Mouse (Mus musculus) stomach, embryonic 14.5 days (tissue): Measurements from ENCODE around the gene Psg16. TPM values are rescaled to one million over a fixed set of nuclear protein-coding genes. Genes with fewer than 3 reads are reported as not detected.

ENCODE experiments used
- ATAC-seq: fragments of 200-750 bp; cut with Nextera tagmentation; 2 replicates; pipeline ENCODE4 v1.8.0; 2017; ENCODE audit warnings: low read depth, moderate TSS enrichment; ENCODE audit not compliant: insufficient number of reproducible peaks, insufficient read depth, low FRiP score
- H3K27ac ChIP-seq: fragments of 300-500 bp; sonication (generic); 2 replicates; pipeline ENCODE4 v1.5.1; 2014; ENCODE audit warnings: mild to moderate bottlenecking, low read length, moderate library complexity, mixed read lengths
- H3K27me3 ChIP-seq: fragments of 300-500 bp; sonication (generic); 2 replicates; pipeline ENCODE4 v1.6.1; 2014; ENCODE audit warnings: low read length, control low read depth, mixed read lengths; ENCODE audit not compliant: control insufficient read depth, insufficient read depth
- H3K36me3 ChIP-seq: fragments of 300-500 bp; sonication (generic); 2 replicates; pipeline ENCODE4 v1.6.1; 2014; ENCODE audit warnings: mild to moderate bottlenecking, control low read depth, low read length, moderate library complexity, mixed read lengths; ENCODE audit not compliant: control insufficient read depth, insufficient read depth
- H3K4me1 ChIP-seq: fragments of 300-500 bp; sonication (generic); 2 replicates; pipeline ENCODE4 v1.6.1; 2014; ENCODE audit warnings: low read length, control low read depth, mixed read lengths; ENCODE audit not compliant: control insufficient read depth, insufficient read depth
- H3K4me2 ChIP-seq: fragments of 300-500 bp; sonication (generic); replicated peaks from 2 replicates; pipeline ENCODE4 v1.6.1; 2014; ENCODE audit warnings: low read depth, low read length, control low read depth
- H3K4me3 ChIP-seq: fragments of 300-500 bp; sonication (generic); 2 replicates; pipeline ENCODE4 v1.5.1; 2014; ENCODE audit warnings: low read depth, low read length, control low read depth
- H3K9ac ChIP-seq: fragments of 300-500 bp; sonication (generic); replicated peaks from 2 replicates; pipeline ENCODE4 v1.6.1; 2014; ENCODE audit warnings: low read depth, mild to moderate bottlenecking, control low read depth, low read length, moderate library complexity, mixed read lengths
- H3K9me3 ChIP-seq: fragments of 300-500 bp; sonication (generic); 2 replicates; pipeline ENCODE4 v1.6.1; 2016; ENCODE audit warnings: low read depth, low read length, control low read depth; ENCODE audit not compliant: control insufficient read depth
- WGBS: fragments of 180-500 bp; shearing (Covaris S2); extraction: QIAGEN DNeasy Blood & Tissue Kit; methylation state at CpG from one replicate; pipeline ENCODE4 v1.1.7; 2014; 5-methylcytosine and 5-hydroxymethylcytosine counted together
- polyA plus RNA-seq: library from polyadenylated mRNA; unstranded; fragments of >200 nt; fragmentation: Nextera tagmentation; extraction: Ambion mirVana; gene quantifications from 2 replicates; pipeline ENCODE4 v1.2.1, GENCODE M21; 2014

The Psg16 gene
- polyA plus RNA-seq, 1 experiment from 2014 or later = 0.10 TPM

DNA sequence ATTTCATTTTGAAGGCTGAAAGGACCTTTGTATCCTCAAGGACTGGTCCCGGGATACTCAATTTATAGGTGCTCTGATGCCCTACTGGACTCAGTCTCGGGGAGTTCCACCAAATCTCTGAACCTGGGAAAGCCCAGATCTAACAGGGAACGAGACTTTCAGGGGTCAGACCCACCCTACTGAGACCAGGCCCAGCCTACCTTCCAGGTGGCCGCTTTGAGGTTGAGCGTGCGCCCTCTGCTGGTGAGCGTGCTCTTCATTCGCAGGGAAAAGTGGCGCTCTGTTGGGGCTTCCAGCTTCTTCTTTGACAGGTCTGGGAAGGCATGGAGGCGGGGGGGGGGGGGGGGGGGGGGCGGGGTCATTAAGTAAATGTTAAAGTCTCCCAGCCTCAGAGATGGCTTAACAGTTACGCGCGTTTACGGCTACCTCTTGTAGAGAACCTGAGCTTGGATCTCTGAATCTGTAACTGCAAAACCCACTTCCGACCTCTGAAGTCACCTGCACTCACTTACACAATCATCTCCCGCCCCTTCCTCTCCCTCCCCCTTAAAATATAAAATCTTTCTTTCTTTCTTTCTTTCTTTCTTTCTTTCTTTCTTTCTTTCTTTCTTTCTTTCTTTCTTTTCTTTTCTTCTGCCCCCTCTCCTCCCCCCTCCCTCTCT lies 22.8 kb upstream of the Psg16 start:
- Histone ChIP-seq H3K9me3 (no peaks in the 10 kb centered on the region), H3K4me2 (no peak overlapping the region), H3K27me3 (no peaks in the 10 kb centered on the region), H3K4me1 (no peaks in the 10 kb centered on the region), H3K36me3 (peaks cover 44% of the 10 kb centered on the region), H3K4me3 (no peak overlapping the region), H3K9ac (no peak overlapping the region), H3K27ac (no peak overlapping the region)
- ATAC-seq = peak; percentile 64
- 13% methylated on average over 15 of the region's 17 CpGs for WGBS

DNA sequence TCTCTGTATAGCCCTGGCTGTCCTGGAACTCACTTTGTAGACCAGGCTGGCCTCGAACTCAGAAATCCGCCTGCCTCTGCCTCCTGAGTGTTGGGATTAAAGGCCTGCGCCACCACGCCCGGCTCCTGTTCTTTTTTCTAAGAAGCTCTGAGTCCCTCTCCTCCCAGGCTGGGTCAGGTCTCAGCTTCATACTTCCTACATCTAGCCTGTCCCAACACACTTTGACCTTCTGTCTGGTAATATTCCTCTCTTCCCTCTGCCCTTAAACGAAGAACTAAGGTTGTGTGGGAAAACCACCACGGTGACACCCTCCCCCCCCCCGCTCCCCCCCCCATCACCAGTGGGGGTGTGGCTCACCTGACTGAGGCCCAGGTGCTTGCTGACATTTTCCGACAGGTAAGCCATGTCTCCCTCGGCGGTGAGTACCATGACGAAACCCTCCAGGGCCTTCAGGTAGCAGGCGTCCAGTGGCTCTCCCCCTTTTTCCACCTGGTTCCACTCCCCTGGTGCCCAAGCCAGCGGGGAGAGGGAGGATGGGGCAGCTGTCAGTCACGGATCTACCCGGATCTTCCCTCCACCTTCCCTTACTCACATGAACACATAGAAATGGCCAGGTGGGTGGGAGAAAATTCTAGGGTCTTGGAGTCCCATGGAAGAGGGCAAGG lies 19.4 kb upstream of the Psg16 start:
- H3K27me3 ChIP-seq = no peaks in the 10 kb centered on the region
- H3K36me3 ChIP-seq = peaks cover 21% of the 10 kb centered on the region
- H3K4me3 ChIP-seq = no peak overlapping the region
- WGBS = 88% methylated on average over 16 of the region's 16 CpGs
- no peaks in the 10 kb centered on the region for H3K9me3 ChIP-seq
- H3K9ac ChIP-seq = no peak overlapping the region
- no peak overlapping the region for H3K4me2 ChIP-seq
- ATAC-seq = no peak
- H3K27ac ChIP-seq = no peak overlapping the region
- H3K4me1 ChIP-seq = peaks cover 26% of the 10 kb centered on the region

DNA sequence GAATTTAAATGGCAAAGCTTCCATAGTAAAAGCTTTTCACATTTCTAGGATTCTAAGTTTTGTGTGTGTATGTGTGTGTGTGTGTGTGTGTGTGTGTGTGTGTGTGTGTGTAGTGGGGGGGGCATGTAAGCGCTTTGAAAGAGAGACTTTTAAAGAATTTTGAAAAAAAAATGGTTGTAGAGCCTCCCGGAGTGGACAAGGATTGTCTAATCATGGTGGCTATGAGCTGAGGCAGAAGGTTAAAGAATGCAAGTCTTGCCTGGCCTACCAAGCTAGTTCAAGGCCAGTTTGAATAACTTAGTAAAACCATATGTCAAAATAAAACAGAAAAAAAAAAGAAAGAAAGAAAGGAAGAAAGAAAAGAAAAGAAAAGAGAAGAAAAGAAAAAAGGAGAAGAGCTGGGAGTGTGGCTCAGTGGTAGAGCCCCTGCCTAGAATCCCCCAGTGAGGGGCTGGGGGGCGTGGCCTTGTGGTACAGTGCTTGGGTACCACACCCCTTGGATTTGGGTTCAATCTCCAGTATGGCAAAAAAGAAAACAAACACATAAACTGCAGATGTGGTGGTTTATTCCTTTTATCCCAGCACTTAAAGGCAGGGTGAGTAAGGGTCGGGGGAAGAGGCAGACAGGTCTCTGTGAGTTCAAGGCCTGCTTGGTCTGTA lies 18.4 kb upstream of the Psg16 start:
- Histone ChIP-seq H3K27ac (peak overlapping the region; percentile 98; the same call in 1 of the 2 replicates), H3K36me3 (peaks cover 14% of the 10 kb centered on the region; the same call in 1 of the 2 replicates), H3K4me2 (peak overlapping the region; percentile 91), H3K4me1 (peaks cover 35% of the 10 kb centered on the region), H3K9me3 (no peaks in the 10 kb centered on the region), H3K4me3 (peak overlapping the region; percentile 51; the same call in 1 of the 2 replicates), H3K9ac (no peak overlapping the region), H3K27me3 (no peaks in the 10 kb centered on the region)
- ATAC-seq = no peak
- WGBS = 84% methylated on average over 4 of the region's 4 CpGs

DNA sequence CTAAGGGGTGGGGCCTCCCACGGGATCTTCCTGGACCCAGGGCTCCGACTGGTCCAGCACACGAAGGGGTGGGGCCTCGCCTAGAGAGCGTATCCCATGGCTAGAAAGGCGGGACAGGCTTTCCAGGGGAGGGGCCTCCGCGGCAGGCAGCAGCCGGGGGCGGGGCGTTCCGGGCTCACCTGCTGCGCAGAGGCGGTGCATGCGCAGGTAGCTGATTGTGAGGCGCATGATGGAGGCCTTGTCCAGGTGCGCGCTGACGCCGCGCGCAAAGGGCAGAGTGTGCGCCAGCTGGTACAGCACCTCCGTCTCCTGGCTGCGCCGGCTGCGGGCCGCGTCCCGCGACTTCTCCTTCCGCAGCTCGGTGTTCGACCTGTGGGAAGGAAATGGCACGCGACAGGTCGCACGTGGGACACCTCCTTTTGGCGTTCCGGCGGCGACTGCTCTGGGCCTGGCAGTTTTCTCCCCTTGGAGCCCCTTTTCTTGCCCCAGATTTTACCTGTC lies 17.7 kb upstream of the Psg16 start:
- peak overlapping the region; percentile 51 for H3K4me3 ChIP-seq
- H3K9ac ChIP-seq = peak overlapping the region; percentile 64
- peaks cover 42% of the 10 kb centered on the region for H3K4me1 ChIP-seq
- WGBS = under 1% methylated on average over 42 of the region's 42 CpGs
- H3K9me3 ChIP-seq = no peaks in the 10 kb centered on the region
- H3K36me3 ChIP-seq = peaks cover 8% of the 10 kb centered on the region; the same call in 1 of the 2 replicates
- H3K27ac ChIP-seq = peak overlapping the region; percentile 98
- H3K27me3 ChIP-seq = no peaks in the 10 kb centered on the region
- peak overlapping the region; percentile 91 for H3K4me2 ChIP-seq
- peak; percentile 79 for ATAC-seq

DNA sequence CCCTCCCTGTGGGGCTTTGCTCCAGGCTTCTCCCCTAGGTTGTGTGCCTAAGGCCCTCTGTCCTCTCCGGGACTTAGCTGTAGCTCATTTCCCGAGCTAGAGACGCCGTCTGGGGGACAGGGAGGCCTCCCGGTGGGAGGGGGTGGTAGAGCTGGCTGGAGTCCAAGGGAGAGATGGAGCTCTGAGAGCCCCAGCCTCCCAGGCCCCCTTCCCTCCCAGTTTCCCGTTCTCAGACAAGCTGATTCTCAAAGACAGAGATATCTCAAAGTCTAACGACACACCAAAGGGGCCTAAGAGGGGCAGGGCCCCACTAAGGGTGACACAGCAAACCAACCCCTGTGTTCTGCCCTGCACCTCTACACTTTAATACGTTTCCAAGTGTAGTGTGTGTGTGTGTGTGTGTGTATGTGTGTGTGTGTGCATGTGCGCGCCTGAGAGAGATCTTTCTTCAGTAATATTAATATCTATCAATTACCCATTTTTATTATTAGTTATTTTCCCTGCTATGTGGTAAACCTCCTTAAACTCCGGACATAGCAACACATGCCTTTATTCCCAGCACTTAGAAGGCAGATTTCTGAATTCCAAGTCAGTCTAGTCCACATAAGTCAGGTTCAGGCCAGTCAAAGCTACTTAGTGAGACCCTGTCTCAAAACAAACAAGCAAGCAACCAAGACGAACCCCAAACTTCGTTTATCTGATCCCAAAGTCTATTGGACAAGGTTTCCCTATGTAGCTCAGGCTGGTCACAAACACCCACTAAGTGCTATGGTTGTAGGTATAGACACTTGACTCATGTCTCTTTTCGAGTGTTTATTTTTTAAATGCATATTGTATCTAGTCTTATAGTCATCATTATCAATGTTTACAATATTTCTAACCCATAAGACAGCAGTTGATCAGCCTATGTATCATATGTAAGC lies 17.0 kb upstream of the Psg16 start:
- 23% methylated on average over 14 of the region's 14 CpGs for WGBS
- peaks cover 45% of the 10 kb centered on the region for H3K4me1 ChIP-seq
- H3K4me3 ChIP-seq = peak overlapping the region; percentile 51
- H3K27me3 ChIP-seq = no peaks in the 10 kb centered on the region
- H3K27ac ChIP-seq = peak overlapping the region; percentile 98
- H3K9me3 ChIP-seq = no peaks in the 10 kb centered on the region
- peaks cover 6% of the 10 kb centered on the region; the same call in 1 of the 2 replicates for H3K36me3 ChIP-seq
- H3K4me2 ChIP-seq = peak overlapping the region; percentile 91
- ATAC-seq = peak; percentile 11; the same call in 1 of the 2 replicates
- H3K9ac ChIP-seq = peak overlapping the region; percentile 64

DNA sequence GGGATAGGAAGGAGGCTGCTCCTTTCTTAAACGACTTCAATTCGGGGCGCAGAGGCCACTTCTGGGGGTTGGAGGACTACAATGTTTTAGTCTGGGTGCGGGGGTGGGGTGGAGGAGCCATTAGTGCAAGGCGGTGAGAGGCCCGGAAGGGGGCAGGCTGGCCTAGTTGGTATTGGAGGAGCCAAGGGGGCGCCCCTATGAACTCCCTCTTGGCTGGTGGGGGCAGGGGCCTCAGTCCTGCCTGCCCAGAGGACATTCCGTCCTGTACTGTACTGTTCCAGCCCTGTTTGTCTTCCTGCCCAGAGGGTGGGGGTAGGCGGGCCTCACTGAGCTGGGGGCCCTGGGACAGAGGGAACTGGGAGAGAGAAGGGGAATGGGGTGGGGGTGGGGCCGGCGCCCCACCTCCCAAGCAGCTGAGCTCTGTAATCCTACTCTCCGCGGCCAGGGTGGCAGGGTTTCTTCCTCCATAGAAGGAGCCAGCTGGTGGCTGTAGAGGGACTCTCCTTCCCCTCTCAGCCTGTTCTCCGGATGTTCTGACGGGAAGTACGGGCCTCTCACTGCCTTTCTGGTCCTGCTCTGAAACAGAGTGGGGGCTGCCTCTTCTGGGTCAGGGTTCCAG lies 15.7 kb upstream of the Psg16 start:
- Histone ChIP-seq H3K4me1 (peaks cover 50% of the 10 kb centered on the region), H3K9me3 (no peaks in the 10 kb centered on the region), H3K27me3 (no peaks in the 10 kb centered on the region), H3K27ac (peak overlapping the region; percentile 98), H3K9ac (no peak overlapping the region; the same call in 1 of the 2 replicates), H3K36me3 (peaks cover 5% of the 10 kb centered on the region; the same call in 1 of the 2 replicates), H3K4me3 (peak overlapping the region; percentile 16), H3K4me2 (peak overlapping the region; percentile 80)
- peak; percentile 86 for ATAC-seq
- 2% methylated on average over 16 of the region's 16 CpGs for WGBS

DNA sequence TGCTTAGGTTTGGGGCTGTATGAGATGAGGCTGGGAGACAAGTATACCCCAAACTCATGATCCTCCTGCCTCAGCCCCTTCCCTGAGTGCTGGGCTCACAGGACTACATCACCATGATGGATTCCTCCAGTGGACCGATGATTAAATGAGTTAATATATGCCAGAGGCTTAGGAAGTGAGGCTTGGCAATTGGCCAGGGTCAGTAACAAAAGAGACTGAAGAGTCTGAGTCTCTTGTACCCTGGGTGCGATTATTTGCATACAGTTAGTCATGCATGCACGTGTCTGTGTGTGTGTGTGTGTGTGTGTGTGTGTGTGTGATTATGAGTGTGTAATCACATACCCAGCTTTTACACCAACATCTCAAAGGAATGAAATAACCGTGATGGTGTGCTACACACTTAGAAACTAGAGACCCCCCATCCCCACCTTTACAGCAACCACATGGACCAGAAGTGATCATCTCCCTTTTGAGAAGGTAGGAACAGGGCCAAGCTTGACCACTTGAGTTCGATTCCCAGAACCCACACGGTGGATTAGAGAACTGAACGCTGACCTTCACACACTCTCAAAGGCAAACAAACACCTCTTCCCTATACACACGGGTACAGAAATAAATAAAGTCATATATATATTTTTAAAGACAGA lies 14.9 kb upstream of the Psg16 start:
- peaks cover 51% of the 10 kb centered on the region for H3K4me1 ChIP-seq
- peaks cover 2% of the 10 kb centered on the region; the same call in 1 of the 2 replicates for H3K36me3 ChIP-seq
- peak overlapping the region; percentile 98 for H3K27ac ChIP-seq
- H3K27me3 ChIP-seq = no peaks in the 10 kb centered on the region
- ATAC-seq = no peak
- H3K4me2 ChIP-seq = peak overlapping the region; percentile 80
- WGBS = 26% methylated on average over 8 of the region's 8 CpGs
- no peaks in the 10 kb centered on the region for H3K9me3 ChIP-seq
- no peak overlapping the region for H3K9ac ChIP-seq
- H3K4me3 ChIP-seq = peak overlapping the region; percentile 53
